ENCODE assay signal across 8 mouse cellular contexts in the genomic region with DNA sequence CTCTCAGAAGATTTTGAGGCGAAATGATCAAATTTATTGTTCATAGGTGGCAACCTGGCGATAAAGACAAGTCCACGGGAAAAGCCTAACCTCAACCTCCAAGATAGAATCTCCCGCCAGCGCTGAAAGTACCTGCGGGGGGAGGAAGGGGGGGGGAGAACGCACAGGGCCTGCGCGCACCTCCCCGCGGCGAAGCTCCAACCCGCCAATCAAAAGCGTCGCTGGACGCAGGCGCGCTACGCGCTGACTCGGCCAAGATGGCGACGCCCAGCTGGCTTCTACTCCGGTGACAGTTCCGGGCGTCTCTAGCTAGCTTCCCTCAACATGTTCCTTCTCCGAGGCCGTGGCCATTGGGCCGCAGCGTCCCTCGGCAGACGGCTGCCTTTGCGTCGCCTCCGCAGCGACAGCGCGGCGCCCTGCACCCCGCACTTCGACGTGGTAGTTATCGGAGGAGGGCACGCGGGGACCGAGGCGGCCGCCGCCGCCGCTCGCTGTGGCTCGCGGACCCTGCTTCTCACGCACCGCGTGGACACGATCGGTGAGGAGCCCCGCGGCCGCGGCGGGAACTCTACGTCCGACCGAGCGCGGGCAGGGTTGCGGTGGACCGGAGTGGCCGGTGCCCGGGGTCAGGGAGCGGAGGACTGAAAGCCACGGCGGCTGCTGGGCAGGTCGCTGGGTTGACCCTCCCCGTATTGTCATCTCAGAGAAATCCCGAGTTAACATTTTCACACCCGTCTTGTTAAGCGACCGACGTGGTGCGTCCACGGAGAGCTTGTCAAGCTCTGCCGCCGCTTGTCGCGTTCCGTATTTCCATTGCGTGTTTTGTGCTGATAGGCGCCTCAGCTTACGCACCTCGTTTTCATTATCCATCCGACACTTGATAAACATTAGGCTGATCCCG. TPM values are rescaled to one million over a fixed set of nuclear protein-coding genes. Genes with fewer than 3 reads are reported as not detected.
DNase-seq lines count a peak whose midpoint lies in the region; ATAC-seq and TF ChIP-seq lines count a peak whose summit lies in the region.

Gene Mto1 (plus strand): TSS at position 236 of the 901 bp plus-strand sequence.
Gene Gm17324 (minus strand): TSS at position 814 of the 901 bp plus-strand sequence.

- H3K79me2 ChIP-seq in CH12.LX (replicated peaks; ENCODE audit: control insufficient read depth, extremely low read depth, insufficient read depth, poor library complexity, severe bottlenecking) = no peaks in the 10 kb centered on the region

- peak; percentile 91 for DNase-seq in CH12.LX (ENCODE audit: extremely low read depth)
- DNase-seq in c-Kit-positive CD71-positive TER-119-negative erythroid progenitor cells, embryonic 14.5 days (ENCODE audit: low read depth) = peak; percentile 87
- DNase-seq in heart, postnatal 10 days = peak; percentile 93 to 94
- DNase-seq in large intestine, adult 2 months (ENCODE audit: low read depth, low spot score) = peak; percentile 61
- peak; percentile 96 for DNase-seq in liver, postnatal 0 days
- DNase-seq in testis, postnatal 10 days (ENCODE audit: low spot score) = peak; percentile 92

- H3K9ac ChIP-seq in CH12.LX (ENCODE audit: insufficient read depth, low read depth) = peak within 1 kb of the TSS; percentile 80
- peak within 1 kb of the TSS; percentile 88 for H3K9ac ChIP-seq in forebrain, embryonic 12.5 days
- peak within 1 kb of the TSS; percentile 97 for H3K9ac ChIP-seq in liver, postnatal 0 days (replicated peaks)
- H3K9ac ChIP-seq in neural tube, embryonic 14.5 days (replicated peaks; ENCODE audit: low read depth, low read length) = peak within 1 kb of the TSS; percentile 91

- peaks cover 18 to 32% of the 10 kb centered on the region in 2 experiments for H3K36me3 ChIP-seq in CH12.LX (replicated peaks in 1 of 2; ENCODE audit: control insufficient read depth in 1 of 2, insufficient read depth in 1 of 2, low read length in 1 of 2)
- peaks cover 11% of the 10 kb centered on the region for H3K36me3 ChIP-seq in forebrain, embryonic 12.5 days (replicated peaks)
- peaks cover 21% of the 10 kb centered on the region for H3K36me3 ChIP-seq in liver, postnatal 0 days (replicated peaks; ENCODE audit: insufficient read depth, low read length)
- H3K36me3 ChIP-seq in neural tube, embryonic 14.5 days (ENCODE audit: control insufficient read depth, insufficient read depth, low read length) = peaks cover 16% of the 10 kb centered on the region

- H3K9me3 ChIP-seq in CH12.LX (replicated peaks; ENCODE audit: low read length) = peaks cover 17% of the 10 kb centered on the region
- no peaks in the 10 kb centered on the region for H3K9me3 ChIP-seq in forebrain, embryonic 12.5 days
- H3K9me3 ChIP-seq in liver, postnatal 0 days (ENCODE audit: low read length) = no peaks in the 10 kb centered on the region
- H3K9me3 ChIP-seq in neural tube, embryonic 14.5 days (ENCODE audit: control insufficient read depth, low read length) = no peaks in the 10 kb centered on the region

- H3K27ac ChIP-seq in CH12.LX (ENCODE audit: insufficient read depth, low read depth) = peak within 1 kb of the TSS; percentile 48
- H3K27ac ChIP-seq in forebrain, embryonic 12.5 days = peak within 1 kb of the TSS; percentile 89
- H3K27ac ChIP-seq in liver, postnatal 0 days (ENCODE audit: low read depth) = peak within 1 kb of the TSS; percentile 96
- peak within 1 kb of the TSS; percentile 93 for H3K27ac ChIP-seq in neural tube, embryonic 14.5 days (ENCODE audit: low read depth, low read length)

- TF ChIP-seq RAD21 in CH12.LX (IDR thresholded peaks at IDR 0.05; ENCODE audit: low read depth, low read length) = no peak

- dilution Hi-C loops in CH12.LX (cut with MboI; ENCODE audit: extremely low pct_ligation_motif_present, extremely low pct_unique_long_range_greater_than_20kb, low sequenced_read_pairs) = no loop called here

- in situ Hi-C loops in CH12.LX (cut with MboI; ENCODE audit: low pct_ligation_motif_present, low pct_unique_long_range_greater_than_20kb, low sequenced_read_pairs) = no loop called here

- H3K4me3 ChIP-seq in CH12.LX (replicated peaks in 1 of 3; ENCODE audit: low read depth in 2 of 3, low read length in 2 of 3, poor library complexity in 1 of 3) = peak within 1 kb of the TSS; percentile 88 to 94 (median 91)
- H3K4me3 ChIP-seq in forebrain, embryonic 12.5 days (replicated peaks) = peak within 1 kb of the TSS; percentile 99
- H3K4me3 ChIP-seq in liver, postnatal 0 days (ENCODE audit: low read depth, low read length) = peak within 1 kb of the TSS; percentile 100
- peak within 1 kb of the TSS; percentile 100 for H3K4me3 ChIP-seq in neural tube, embryonic 14.5 days (ENCODE audit: low read depth, low read length)

- peak; percentile 96 for ATAC-seq in forebrain, embryonic 12.5 days (ENCODE audit: low FRiP score)
- peak; percentile 95 for ATAC-seq in liver, postnatal 0 days
- ATAC-seq in neural tube, embryonic 14.5 days (ENCODE audit: low read depth) = peak; percentile 92

- no peak for TF ChIP-seq CTCF in CH12.LX (conservative IDR thresholded peaks at IDR 0.05 in 1 of 2, IDR thresholded peaks at IDR 0.05 in 1 of 2; ENCODE audit: low read depth in 2 of 2, low read length in 2 of 2)
- TF ChIP-seq CTCF in liver, postnatal 0 days (IDR thresholded peaks at IDR 0.05; ENCODE audit: low read depth) = no peak

- H3K4me1 ChIP-seq in CH12.LX (ENCODE audit: control insufficient read depth in 1 of 2, insufficient read depth in 2 of 2) = peaks cover 7 to 25% of the 10 kb centered on the region in 2 experiments
- H3K4me1 ChIP-seq in forebrain, embryonic 12.5 days = peaks cover 15% of the 10 kb centered on the region
- H3K4me1 ChIP-seq in liver, postnatal 0 days (ENCODE audit: insufficient read depth) = peaks cover 13% of the 10 kb centered on the region
- H3K4me1 ChIP-seq in neural tube, embryonic 14.5 days (ENCODE audit: control insufficient read depth, insufficient read depth, low read length) = peaks cover 10% of the 10 kb centered on the region; the same call in 1 of the 2 replicates

- H3K27me3 ChIP-seq in CH12.LX (replicated peaks) = peaks cover 35% of the 10 kb centered on the region
- H3K27me3 ChIP-seq in forebrain, embryonic 12.5 days = peaks cover 32% of the 10 kb centered on the region
- peaks cover 23% of the 10 kb centered on the region for H3K27me3 ChIP-seq in liver, postnatal 0 days (ENCODE audit: insufficient read depth, low read length)
- H3K27me3 ChIP-seq in neural tube, embryonic 14.5 days (ENCODE audit: control insufficient read depth, insufficient read depth, low read length) = peaks cover 16% of the 10 kb centered on the region

- TF ChIP-seq POLR2A in CH12.LX (IDR thresholded peaks at IDR 0.05; ENCODE audit: low read depth, low read length) = peak; percentile 89

- intact Hi-C loops in heart, postnatal 10 days (cut with DNase I) = loop anchor here (1.0 kb wide), 1 partner anchor 33 kb away; no protein-coding TSS in a partner anchor

- peak within 1 kb of the TSS; percentile 82 for H3K4me2 ChIP-seq in CH12.LX (ENCODE audit: insufficient read depth, low read depth, poor library complexity, severe bottlenecking)
- peak within 1 kb of the TSS; percentile 66 for H3K4me2 ChIP-seq in forebrain, embryonic 12.5 days
- H3K4me2 ChIP-seq in liver, postnatal 0 days (ENCODE audit: low read depth, low read length) = peak within 1 kb of the TSS; percentile 68
- H3K4me2 ChIP-seq in neural tube, embryonic 14.5 days (ENCODE audit: low read depth, low read length) = peak within 1 kb of the TSS; percentile 69

- 0 out of 2 replicates have a peak, but pooled peaks have one; percentile 15 for TF ChIP-seq EP300 in CH12.LX (IDR thresholded peaks at IDR 0.05; ENCODE audit: low read length)
- TF ChIP-seq EP300 in liver, postnatal 0 days (IDR thresholded peaks at IDR 0.05; ENCODE audit: low read depth) = no peak

- under 1% methylated on average over 84 of the region's 96 CpGs for WGBS in forebrain, embryonic 12.5 days
- under 1% methylated on average over 96 of the region's 96 CpGs for WGBS in large intestine, adult 2 months
- WGBS in liver, postnatal 0 days (ENCODE audit: insufficient replicate concordance) = under 1% methylated on average over 89 of the region's 96 CpGs
- under 1% methylated on average over 96 of the region's 96 CpGs for whole genome bisulfite sequencing in neural tube, embryonic 14.5 days

TF ChIP-seq in CH12.LX, 34 proteins besides CTCF, POLR2A, EP300 and RAD21 (continues in another document):
- TF ChIP-seq ZMIZ1 (IDR thresholded peaks at IDR 0.05; ENCODE audit: low read depth, low read length) (no peak; the same call in 1 of the 2 replicates), E2F4 (IDR thresholded peaks at IDR 0.05; ENCODE audit: insufficient replicate concordance, low read depth, low read length) (peak; percentile 94), ELF1 (IDR thresholded peaks at IDR 0.05; ENCODE audit: low read depth, low read length) (peak; percentile 76), TCF12 (IDR thresholded peaks at IDR 0.05; ENCODE audit: low read depth, low read length) (peak; percentile 75), USF1 (IDR thresholded peaks at IDR 0.05; ENCODE audit: low read depth, low read length) (no peak), MAZ (IDR thresholded peaks at IDR 0.05; ENCODE audit: low read depth, low read length) (peak; percentile 92; the same call in 1 of the 2 replicates), MXI1 (IDR thresholded peaks at IDR 0.05; ENCODE audit: low read depth, low read length) (peak; percentile 71), MEF2A (IDR thresholded peaks at IDR 0.05; ENCODE audit: borderline replicate concordance, low read depth, low read length) (peak; percentile 26), NELFE (IDR thresholded peaks at IDR 0.05; ENCODE audit: low read depth, low read length) (peak; percentile 86)

RNA-seq across cellular contexts. Expression of gene Mto1, which starts in this region (rescaled TPM):
- total RNA-seq in CH12.LX (2012; rRNA removed) (21.5 and 22.9 TPM in 2 replicates), CH12.LX (2014; rRNA removed) (21.5 and 22.5 TPM in 2 replicates)
- 13.8 and 14.2 TPM in 2 replicates for polyA plus RNA-seq in CH12.LX (2012; ENCODE audit: insufficient read length, low read depth)
- polyA plus RNA-seq in forebrain, embryonic 12.5 days (2016; fragmentation: Nextera tagmentation; extraction: Ambion mirVana) = 24.4 and 26.1 TPM in 2 replicates
- total RNA-seq in heart, postnatal 10 days (2021) = 10 to 100 TPM; 18.9 to 21.8 TPM
- polyA plus RNA-seq in large intestine, adult 2 months (2012; rRNA removed) = 9.1 and 10.3 TPM in 2 replicates
- polyA plus RNA-seq in liver, postnatal 0 days (2015; fragmentation: Nextera tagmentation; extraction: Ambion mirVana) = 10.9 and 11.5 TPM in 2 replicates
- polyA plus RNA-seq in neural tube, embryonic 14.5 days (2014; fragmentation: Nextera tagmentation; extraction: Ambion mirVana) = 32.0 and 34.6 TPM in 2 replicates

RNA-seq across cellular contexts. Expression of gene Gm17324, which starts in this region (rescaled TPM):
- total RNA-seq in CH12.LX (2012; rRNA removed) = 0.46 and 0.55 TPM in 2 replicates
- total RNA-seq in CH12.LX (2014; rRNA removed) = not detected in 2 replicates
- polyA plus RNA-seq in CH12.LX (2012; ENCODE audit: insufficient read length, low read depth) = not detected in 2 replicates
- 0.68 and 0.75 TPM in 2 replicates for polyA plus RNA-seq in forebrain, embryonic 12.5 days (2016; fragmentation: Nextera tagmentation; extraction: Ambion mirVana)
- not detected for total RNA-seq in heart, postnatal 10 days (2021)
- polyA plus RNA-seq in large intestine, adult 2 months (2012; rRNA removed) = not detected in 2 replicates
- polyA plus RNA-seq in liver, postnatal 0 days (2015; fragmentation: Nextera tagmentation; extraction: Ambion mirVana) = 0.70 and 0.75 TPM in 2 replicates
- polyA plus RNA-seq in neural tube, embryonic 14.5 days (2014; fragmentation: Nextera tagmentation; extraction: Ambion mirVana) = 2.1 and 2.4 TPM in 2 replicates

Comparison
In these comparisons a context has a peak if more than half of its experiments do, and no peak if none do; other contexts are left out.
1. Peak in every context shown above with its lines: DNase-seq, ATAC-seq, H3K4me3 ChIP-seq and H3K27ac ChIP-seq.